Mouse (Mus musculus): ENCODE data around the gene Ltbp2.

Gene Ltbp2

GRCm38 (mm10) chr12:84880091-84880490, 3.8 kb upstream of the Ltbp2 start:
- DNase-seq (ENCODE audit: low spot score) = no peak

GRCm38 (mm10) chr12:84875761-84876480, 411 bp downstream of the Ltbp2 start:
- no peak for DNase-seq (ENCODE audit: low spot score)

- DNase-seq (ENCODE audit: low spot score) = peak; percentile 68
These were observed 2.9 kb downstream of the Ltbp2 start for GRCm38 (mm10) chr12:84873434-84873833.

GRCm38 (mm10) chr12:84872310-84872709, 4.0 kb downstream of the Ltbp2 start:
- DNase-seq (ENCODE audit: low spot score) = no peak

GRCm38 (mm10) chr12:84865431-84865830, 10.9 kb downstream of the Ltbp2 start:
- no peak for DNase-seq (ENCODE audit: low spot score)

GRCm38 (mm10) chr12:84864801-84865200, 11.5 kb downstream of the Ltbp2 start:
- peak; percentile 43 for DNase-seq (ENCODE audit: low spot score)

GRCm38 (mm10) chr12:84863196-84863595, 13.1 kb downstream of the Ltbp2 start:
- DNase-seq (ENCODE audit: low spot score) = no peak

- peak; percentile 61 for DNase-seq (ENCODE audit: low spot score)
These were observed 14.0 kb downstream of the Ltbp2 start for GRCm38 (mm10) chr12:84862136-84862910.

- peak; percentile 62 for DNase-seq (ENCODE audit: low spot score)
These were observed 17.9 kb downstream of the Ltbp2 start for GRCm38 (mm10) chr12:84858149-84859113.

- no peak for DNase-seq (ENCODE audit: low spot score)
These were observed 18.6 kb downstream of the Ltbp2 start for GRCm38 (mm10) chr12:84857706-84858105.

GRCm38 (mm10) chr12:84856532-84856931, 19.8 kb downstream of the Ltbp2 start:
- no peak for DNase-seq (ENCODE audit: low spot score)

- DNase-seq (ENCODE audit: low spot score) = no peak
These were observed 21.2 kb downstream of the Ltbp2 start for GRCm38 (mm10) chr12:84855084-84855625.

- no peak for DNase-seq (ENCODE audit: low spot score)
These were observed 21.8 kb downstream of the Ltbp2 start for GRCm38 (mm10) chr12:84854392-84855033.

GRCm38 (mm10) chr12:84851403-84852040, 24.8 kb downstream of the Ltbp2 start:
- no peak for DNase-seq (ENCODE audit: low spot score)

GRCm38 (mm10) chr12:84847882-84848281, 28.4 kb downstream of the Ltbp2 start:
- no peak for DNase-seq (ENCODE audit: low spot score)

GRCm38 (mm10) chr12:84847480-84847879, 28.9 kb downstream of the Ltbp2 start:
- peak; percentile 28 for DNase-seq (ENCODE audit: low spot score)

GRCm38 (mm10) chr12:84846594-84847014, 29.7 kb downstream of the Ltbp2 start:
- no peak for DNase-seq (ENCODE audit: low spot score)

GRCm38 (mm10) chr12:84842706-84843105, 33.6 kb downstream of the Ltbp2 start:
- no peak for DNase-seq (ENCODE audit: low spot score)

GRCm38 (mm10) chr12:84841158-84842140, 34.9 kb downstream of the Ltbp2 start:
- no peak for DNase-seq (ENCODE audit: low spot score)

GRCm38 (mm10) chr12:84840734-84841133, 35.6 kb downstream of the Ltbp2 start:
- DNase-seq (ENCODE audit: low spot score) = no peak

All from MN1 (cell line).